Mouse (Mus musculus) adrenal gland, postnatal 25 days (tissue): Measurements from ENCODE around the gene Olfr1089. TPM values are rescaled to one million over a fixed set of nuclear protein-coding genes. Genes with fewer than 3 reads are reported as not detected.

Experiments
- DNase-seq: peaks from one replicate; pipeline ENCODE4 v3.0.0; 2021; ENCODE audit warnings: mixed read lengths
- long read RNA-seq: library from polyadenylated mRNA; stranded (forward); transcript quantifications from one replicate; pipeline ENCODE4 v2.0.0, GENCODE M21; 2021
- total RNA-seq: library from RNA; stranded (reverse); gene quantifications from 2 replicates; pipeline ENCODE4 v1.2.3, GENCODE M21; 2021

The Olfr1089 gene
- total RNA-seq, result not detected in 2 replicates
- long read RNA-seq, result 0 reads

DNA sequence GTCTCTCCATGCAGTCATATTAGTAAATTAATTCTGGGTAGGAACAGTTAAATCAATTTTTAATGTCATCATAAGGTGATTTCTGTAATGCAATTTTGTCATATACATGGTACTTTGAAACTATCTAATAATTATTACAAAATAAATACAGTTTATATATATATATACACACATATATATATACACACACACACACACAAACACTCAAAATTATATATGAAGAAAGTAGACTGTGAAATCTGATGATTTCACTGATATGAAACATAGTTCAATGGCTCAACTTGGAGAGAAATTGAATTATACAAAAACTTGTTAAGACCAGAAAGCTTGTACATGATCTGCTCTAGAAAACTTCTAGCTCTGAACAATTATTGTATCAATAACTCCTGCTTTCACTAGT, at the start of gene Olfr1089:
Gene Olfr1089, minus strand, starts transcription at position 101 of the 400 bp plus-strand sequence.
- no peak for DNase-seq

DNA sequence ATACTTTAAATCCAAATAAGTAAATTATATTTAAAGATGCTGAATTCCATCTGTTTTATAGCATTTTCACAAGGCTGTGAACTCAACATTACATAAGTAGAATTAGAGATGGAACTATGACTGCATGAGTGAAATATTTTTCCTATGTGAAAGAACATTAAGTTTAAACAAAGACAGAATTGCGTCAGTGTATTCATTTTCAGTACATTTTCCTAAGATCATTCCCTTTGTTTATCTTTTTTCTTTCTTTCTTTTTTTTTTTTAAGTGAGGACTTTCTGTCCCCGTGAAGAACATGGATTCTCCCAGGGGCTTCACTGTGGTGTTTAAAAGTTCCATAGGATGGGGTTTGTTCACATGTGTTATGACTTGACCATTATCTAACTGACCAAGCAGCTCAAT, 48.7 kb upstream of the Olfr1089 start, which contains the start of gene Olfr1093:
Gene Olfr1093, plus strand, starts transcription at position 301 of the 400 bp plus-strand sequence.
- no peak for DNase-seq

DNA sequence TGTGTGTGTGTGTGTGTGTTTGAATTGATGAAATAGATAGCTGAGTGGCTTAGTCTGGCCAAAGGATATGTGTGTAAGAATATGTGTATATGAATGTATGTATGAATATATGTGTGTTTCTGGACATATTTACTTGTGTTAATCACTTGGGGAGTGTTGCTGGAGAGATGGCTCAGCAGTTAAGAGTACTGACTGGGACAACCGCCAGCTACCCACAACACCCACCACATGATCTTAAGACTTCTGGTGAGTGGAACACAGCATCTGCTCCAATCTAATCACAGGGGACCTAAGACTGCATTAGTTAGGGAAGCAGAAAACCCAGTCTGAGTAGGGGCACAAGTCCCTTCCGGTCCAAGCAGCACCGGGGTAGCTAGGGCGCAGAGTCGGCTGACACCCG, 27.5 kb upstream of the Olfr1089 start:
- no peak for DNase-seq

DNA sequence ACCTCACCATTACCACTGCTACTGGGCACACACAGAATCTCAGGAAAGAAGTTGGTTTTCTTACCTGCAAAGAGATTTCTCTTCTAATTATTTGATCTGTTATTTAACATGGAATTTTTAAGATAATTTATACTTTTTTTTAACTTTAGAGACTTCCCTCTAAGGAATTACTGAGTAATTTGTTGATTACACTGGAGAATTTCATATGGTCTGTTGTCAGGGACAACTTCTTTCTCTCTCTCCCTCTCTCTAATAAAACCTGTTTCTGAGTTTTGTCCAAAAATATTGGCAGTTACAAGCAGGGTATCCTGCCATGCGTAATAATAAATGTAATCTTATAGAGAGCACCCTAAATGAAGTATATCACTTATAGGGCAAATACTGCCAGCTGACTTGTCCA, 25.4 kb upstream of the Olfr1089 start, which contains the start of gene Olfr1090:
Gene Olfr1090, minus strand, starts transcription at position 101 of the 400 bp plus-strand sequence.
- no peak for DNase-seq

DNA sequence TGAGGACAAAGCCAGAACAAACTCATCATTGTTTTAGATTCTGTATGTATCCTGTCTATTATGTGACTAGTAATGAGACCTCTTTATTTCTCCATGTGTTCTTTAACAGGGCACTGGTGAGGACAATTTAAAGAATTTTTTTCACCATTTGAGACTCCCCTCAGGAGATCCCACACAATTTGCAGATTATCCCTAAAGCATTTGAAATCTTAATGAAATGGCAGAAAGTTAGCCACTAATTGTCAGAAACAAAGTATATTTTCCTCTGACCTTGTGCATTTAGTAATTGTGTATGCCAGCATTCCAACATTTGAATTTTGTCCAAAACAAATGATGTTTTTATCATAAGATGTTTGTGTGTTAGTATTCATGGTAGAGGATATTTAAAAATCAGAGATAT, 35.2 kb downstream of the Olfr1089 start, which contains the start of gene Olfr1087:
Gene Olfr1087, minus strand, starts transcription at position 101 of the 400 bp plus-strand sequence.
- no peak for DNase-seq

Other genes with a start within 250 kb of the Olfr1089 start
- gene Olfr228, start 246.3 kb downstream of the Olfr1089 start, total RNA-seq, result not detected in 2 replicates
- not detected in 2 replicates for gene Olfr1076, start 225.2 kb downstream of the Olfr1089 start, total RNA-seq
- not detected in 2 replicates for gene Olfr1079, start 191.2 kb downstream of the Olfr1089 start, total RNA-seq
- gene Olfr1080, start 175.5 kb downstream of the Olfr1089 start, total RNA-seq, result not detected in 2 replicates
- not detected in 2 replicates for gene Olfr1082, start 134.7 kb downstream of the Olfr1089 start, total RNA-seq
- not detected in 2 replicates for gene Olfr1084, start 94.0 kb downstream of the Olfr1089 start, total RNA-seq
- not detected in 2 replicates for gene Olfr1085, start 71.7 kb downstream of the Olfr1089 start, total RNA-seq
- gene Olfr1086, start 53.6 kb downstream of the Olfr1089 start, total RNA-seq, result not detected in 2 replicates
- gene Olfr1087, start 35.3 kb downstream of the Olfr1089 start, total RNA-seq, result not detected in 2 replicates
- gene Olfr1090, start 25.3 kb upstream of the Olfr1089 start, total RNA-seq, result not detected in 2 replicates
- not detected in 2 replicates for gene Olfr1093, start 48.8 kb upstream of the Olfr1089 start, total RNA-seq
- gene Olfr141, start 76.3 kb upstream of the Olfr1089 start, total RNA-seq, result not detected in 2 replicates
- gene Olfr1094, start 91.0 kb upstream of the Olfr1089 start, total RNA-seq, result not detected in 2 replicates
- not detected in 2 replicates for gene Olfr1095, start 118.0 kb upstream of the Olfr1089 start, total RNA-seq
- not detected in 2 replicates for gene Gm13723, start 141.1 kb upstream of the Olfr1089 start, total RNA-seq
- gene Olfr1097, start 158.5 kb upstream of the Olfr1089 start, total RNA-seq, result not detected in 2 replicates
- not detected in 2 replicates for gene Olfr1098, start 190.8 kb upstream of the Olfr1089 start, total RNA-seq
- not detected in 2 replicates for gene Olfr1099, start 227.0 kb upstream of the Olfr1089 start, total RNA-seq
- not detected in 2 replicates for gene Olfr1100, start 246.3 kb upstream of the Olfr1089 start, total RNA-seq